Mouse (Mus musculus) CH12F3 (cell line): ENCODE measurements around the gene Slc17a7.

Source experiments
- in situ Hi-C: fragments of 300-500 bp; cut with MboI; formaldehyde crosslinking; loops from 2 replicates; pipeline ENCODE4 v1.14.3; 2020; ENCODE audit warnings: low sequenced_read_pairs

The Slc17a7 gene

DNA sequence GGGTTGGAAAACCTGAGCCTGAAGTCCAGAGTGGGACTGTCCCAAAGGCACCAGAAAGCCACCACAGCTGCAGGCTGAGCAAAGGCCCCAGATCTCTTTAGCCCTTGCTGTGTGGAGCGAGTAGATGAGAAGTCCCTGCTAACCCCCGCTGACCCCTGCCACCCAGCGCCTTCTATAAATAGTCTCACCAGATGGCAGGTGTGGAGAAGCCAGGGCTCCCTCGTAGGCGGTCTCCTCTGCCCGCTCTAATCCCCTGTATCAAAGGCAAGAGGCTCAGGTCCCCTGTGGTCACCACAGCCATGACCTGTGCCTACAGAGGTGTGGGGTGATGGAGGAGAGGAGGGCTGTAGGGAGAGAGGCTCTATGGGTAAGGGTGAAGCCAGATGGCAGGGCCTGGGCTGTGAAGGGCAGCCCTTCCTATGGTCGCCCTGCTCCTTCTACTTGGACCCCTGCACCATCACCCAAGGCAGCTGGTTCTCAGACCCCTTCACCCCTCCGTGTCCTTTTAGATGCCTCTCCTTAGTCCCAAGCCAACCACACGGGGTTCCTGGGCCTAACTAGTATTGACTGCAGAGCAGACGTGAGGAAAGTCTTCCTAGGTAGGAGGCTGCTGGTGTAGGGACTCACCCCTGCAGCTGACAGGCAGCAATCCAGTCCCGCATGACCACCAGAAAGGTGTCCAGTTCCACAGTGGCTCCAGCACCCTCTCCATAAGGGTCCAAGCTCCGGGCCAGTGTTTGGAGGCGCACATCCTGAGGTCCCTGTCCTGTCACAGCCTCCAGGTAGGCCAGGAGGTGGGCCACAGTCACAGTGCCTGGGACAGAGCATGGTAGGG is 31.8 kb downstream of the Slc17a7 start:
- in situ Hi-C loops: no loop called here

DNA sequence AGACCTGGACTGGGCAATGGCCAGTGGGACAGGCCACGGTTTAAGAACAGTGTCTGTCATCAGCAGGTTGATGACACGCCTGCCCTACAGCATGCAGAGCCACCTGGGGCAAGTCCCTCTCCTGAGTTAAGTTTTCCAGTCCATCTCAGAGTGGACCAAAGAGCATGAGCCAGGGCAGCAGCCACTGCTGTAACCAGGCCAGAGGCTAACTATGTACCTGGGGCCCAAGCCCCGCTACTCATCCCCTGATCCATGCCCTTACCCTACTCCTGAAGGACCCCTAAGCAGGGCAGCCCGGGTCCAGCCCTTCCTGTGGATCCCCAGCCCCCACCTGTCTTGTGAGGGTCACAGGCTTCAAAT is 32.4 kb downstream of the Slc17a7 start:
- in situ Hi-C loops: no loop called here

DNA sequence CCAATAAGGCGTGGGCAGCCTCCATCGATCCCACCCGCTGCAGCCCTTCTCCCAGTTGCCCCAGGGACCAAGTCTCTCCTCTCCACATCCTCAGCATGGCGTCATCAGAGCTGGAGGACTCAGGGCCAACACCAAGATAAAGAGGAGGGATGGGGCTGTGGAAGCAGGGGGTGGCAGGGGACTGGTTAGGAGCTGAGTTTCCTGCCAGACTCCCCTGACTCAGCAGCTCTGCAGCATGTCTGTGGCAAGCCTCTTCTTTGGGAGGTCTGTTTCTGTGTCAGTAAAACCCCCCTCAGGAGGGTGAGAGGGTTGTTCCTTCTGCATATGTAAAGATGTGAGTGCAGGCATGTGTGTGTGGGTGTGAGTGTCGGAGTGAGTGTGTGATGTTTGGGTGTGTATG is 33.2 kb downstream of the Slc17a7 start:
- in situ Hi-C loops: no loop called here

DNA sequence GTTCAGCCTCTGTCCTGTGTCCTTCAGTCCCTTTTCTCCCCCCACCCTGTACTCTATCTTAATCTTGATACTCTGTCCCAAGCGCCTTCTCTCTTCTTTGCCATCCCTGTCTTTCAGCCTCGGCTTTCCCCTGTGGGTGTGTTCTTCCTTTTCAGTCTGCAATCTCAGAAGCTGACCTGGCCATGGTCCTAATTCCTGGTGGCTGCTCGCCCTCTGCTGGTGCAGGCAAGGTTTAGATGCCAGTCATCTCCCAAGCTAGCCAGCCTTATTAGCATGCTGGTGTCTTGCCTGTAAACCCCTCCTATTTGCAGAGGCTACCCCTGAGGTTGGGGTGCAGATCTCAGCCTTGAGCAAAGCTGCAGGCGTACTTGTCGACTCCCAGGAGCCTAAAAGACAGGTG is 34.7 kb downstream of the Slc17a7 start:
- in situ Hi-C loops: no loop called here

DNA sequence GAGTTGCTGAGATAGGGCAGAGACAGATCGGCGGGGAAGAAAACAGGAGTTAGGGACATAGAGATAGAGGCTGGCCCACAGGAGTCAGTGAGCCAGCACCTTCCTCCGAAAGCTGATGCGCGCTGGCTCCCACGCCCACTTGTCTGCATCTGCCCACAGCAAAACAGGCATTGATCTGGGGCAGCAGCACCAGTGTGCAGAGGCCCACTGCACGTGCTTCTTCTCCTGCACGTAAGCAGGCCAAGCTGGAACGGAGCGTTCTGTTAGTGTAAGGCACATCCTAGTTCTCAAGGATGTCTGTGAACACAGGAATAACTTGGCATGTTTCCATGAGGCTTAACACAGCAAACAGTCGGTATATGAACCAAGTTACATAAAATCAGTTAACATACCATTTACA is 35.2 kb downstream of the Slc17a7 start:
- in situ Hi-C loops: no loop called here

DNA sequence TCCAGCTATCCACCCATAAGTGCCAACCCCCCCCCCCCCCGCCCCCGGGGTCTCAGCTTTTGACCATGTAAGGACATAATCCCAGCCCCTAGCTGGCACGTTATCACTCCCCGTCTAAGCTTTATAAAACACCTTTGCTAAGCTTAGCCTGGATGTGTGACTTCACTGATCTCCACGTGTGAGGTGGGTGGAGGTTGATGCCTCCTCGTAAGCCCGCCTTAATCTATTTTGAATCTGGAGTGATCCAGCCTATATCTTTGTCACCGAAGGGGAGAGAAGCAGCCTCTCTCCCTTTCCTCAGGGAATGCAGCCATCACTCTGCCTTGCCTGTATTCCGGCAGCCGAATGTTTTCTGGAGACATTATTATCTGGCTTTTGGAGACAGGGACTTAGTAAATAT is 38.9 kb downstream of the Slc17a7 start:
- in situ Hi-C loops: no loop called here

DNA sequence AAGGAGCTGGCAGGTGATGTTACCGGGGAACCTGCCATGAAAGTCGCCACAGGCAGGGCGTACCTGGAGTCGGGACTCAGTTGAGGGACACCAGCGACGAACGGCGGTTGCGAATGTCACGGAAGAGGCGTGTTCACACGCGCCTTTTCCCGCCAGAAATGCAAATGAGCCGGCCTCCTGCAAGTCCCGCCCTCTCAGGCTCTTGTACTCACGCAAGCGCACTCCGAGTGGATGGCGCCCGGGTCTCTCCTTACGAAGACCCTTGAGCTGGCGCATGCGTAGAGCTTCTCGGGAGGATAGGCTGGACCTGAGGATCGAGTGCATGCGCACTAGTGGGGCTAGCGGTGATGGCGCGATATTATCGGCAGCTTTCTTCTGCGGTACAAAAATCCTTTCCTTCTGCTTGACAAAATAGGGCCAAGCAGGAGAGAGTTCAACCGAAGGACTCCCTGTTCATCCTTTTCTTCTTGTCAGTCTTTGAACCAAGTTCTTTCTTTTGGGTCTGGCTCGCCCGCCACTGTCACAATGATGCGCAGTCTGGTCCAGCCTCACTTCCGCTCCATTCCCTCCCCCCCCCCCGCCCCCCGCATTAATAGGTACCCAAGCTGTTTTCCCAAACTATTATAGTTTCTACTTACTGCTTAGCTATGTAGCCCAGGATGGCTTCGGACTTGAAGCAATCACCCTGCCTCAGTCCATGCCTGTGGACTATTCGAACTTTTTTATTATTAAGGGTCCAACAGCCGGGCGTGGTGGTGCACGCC is 40.8 kb downstream of the Slc17a7 start, which contains the start of gene Ccdc155:
Ccdc155 (minus strand) TSS at position 513 of the 764 bp plus-strand sequence.
- in situ Hi-C loops: no loop called here

DNA sequence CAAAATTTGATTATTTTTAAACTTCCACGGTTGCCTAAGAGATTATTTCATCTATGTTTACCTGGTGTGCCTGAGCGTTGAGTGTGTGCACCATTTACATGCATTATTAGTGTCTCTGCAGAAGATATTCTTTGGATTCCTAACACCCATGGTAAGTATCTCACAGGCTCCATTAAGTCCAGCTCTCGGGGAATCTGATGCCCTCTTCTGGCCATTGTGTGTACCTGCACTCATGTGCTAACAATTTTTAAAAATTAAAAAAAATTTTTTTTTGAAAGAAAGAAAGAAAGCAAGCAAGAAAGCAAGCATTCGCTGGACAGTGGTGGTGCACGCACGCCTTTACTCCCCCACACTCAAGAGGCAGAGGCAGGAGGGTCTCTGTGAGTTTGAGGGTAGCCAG is 44.5 kb downstream of the Slc17a7 start:
- in situ Hi-C loops: no loop called here

DNA sequence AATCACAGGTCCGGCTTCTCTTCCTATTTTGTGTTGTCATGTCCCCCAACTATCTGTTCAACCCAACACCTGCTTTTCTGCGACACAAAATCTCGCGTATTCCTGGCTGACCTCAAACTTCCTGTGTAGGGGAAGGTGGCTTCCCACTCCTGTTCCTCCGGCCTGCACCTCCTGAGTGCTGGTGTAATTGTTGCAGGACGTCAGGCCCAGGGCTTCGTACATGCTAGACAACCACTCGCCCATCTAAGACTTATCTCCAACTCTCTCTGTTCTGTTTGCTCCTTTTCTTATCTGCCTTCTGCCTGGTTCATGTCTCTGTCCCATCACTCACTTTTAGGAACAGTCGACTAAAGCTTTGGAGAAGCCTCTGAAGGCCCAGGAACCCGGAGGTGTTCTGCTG is 47.3 kb downstream of the Slc17a7 start:
- in situ Hi-C loops: no loop called here

DNA sequence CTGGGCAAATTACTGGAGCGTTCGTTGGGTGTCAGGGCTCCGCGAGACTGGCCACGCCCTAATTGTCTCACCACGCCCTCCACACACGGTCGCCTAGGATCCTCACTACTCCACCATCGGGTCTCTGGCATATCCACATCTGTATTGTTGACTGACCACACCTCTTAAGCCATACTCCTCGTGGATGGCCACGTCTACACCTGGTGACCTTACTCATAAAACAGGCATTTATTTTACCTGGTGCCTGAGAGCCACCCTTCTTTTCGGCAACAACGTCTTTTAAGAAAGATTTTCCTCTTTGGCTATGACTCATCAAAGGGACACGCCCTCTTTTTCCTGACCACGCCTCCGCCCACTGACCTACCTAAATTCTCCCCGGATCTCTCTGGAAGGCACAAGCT is 48.1 kb downstream of the Slc17a7 start, which contains the start of gene Dkkl1:
Dkkl1 (minus strand) TSS at position 297 of the 401 bp plus-strand sequence.
- in situ Hi-C loops: no loop called here

DNA sequence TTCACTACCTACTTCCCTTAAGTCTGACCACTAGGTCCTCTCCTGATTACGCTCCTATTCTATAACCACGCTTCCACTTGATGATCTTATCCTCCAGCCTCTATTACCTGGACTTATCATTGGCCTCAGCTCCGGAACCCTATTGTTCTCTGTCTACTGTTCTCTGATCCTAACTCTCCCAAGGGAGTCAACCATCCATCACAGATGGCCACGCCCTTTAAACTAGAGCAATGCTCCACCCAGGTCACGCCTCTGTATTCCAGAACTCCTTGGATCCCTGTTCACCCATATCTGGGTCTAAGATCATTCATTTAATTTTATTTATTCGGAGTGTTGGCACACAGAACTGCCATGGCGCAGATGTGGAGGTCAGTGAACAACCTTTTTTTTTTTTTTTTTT is 48.6 kb downstream of the Slc17a7 start:
- in situ Hi-C loops: no loop called here

DNA sequence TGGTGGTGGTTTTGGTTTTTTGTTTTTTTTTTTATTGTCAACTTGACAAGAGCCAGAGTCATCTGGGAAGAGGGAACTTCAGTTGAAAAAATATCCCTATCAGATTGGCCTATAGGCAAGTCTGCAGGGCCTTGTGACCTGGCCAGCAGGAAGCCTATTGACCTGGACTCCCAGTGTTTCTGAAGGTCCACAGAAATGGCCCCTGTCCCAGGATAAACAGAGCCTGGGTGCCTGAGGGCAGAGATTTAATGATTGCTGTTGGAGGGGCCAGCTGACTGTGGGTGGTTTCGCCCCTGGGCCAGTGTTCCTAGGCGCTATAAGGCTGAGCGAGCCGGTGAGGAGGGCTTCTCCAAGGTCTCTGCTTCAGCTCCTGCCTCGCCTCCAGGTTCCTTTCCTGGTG is 50.0 kb downstream of the Slc17a7 start:
- in situ Hi-C loops: no loop called here

DNA sequence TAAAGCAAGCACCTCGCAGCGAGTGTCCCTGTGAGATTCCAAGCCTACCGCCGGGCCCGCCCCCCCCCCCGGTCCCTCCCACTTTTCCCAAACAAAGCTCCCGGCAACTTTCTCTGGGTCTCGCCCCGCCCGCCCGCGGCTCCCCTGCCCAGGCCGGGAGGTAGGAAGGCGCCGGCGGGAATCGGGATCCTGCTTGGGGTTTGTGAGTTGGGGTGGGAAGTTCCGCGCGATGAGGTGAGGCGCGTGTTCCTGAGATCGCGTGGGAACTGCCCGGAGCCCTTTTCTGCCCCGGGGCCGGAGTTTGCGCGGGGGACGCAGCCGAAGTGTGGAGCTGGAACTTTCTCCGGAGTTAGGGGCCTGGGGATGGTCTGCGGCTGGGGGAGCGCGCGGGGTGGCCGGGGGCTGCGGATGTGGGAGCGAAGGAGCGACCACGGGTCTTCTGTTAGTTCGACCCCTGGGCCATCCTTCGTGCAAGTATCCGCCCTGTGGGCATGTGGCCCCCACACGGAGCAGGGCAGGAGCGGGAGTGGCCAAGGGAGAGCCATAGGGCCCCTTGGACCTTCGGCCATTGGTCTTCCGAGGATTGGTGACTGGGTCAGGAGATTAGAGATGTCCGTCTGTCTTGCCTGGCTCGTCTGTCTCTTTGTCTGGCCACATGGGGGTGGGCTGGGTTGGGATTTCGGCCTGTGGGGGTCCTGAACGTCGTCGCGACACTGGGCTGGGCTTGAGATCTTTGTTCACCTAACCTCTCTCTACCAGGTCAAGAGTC is 52.1 kb downstream of the Slc17a7 start, which contains the start of gene Tead2:
Tead2 (plus strand) TSS at position 81 of the 769 bp plus-strand sequence.
- in situ Hi-C loops: no loop called here

DNA sequence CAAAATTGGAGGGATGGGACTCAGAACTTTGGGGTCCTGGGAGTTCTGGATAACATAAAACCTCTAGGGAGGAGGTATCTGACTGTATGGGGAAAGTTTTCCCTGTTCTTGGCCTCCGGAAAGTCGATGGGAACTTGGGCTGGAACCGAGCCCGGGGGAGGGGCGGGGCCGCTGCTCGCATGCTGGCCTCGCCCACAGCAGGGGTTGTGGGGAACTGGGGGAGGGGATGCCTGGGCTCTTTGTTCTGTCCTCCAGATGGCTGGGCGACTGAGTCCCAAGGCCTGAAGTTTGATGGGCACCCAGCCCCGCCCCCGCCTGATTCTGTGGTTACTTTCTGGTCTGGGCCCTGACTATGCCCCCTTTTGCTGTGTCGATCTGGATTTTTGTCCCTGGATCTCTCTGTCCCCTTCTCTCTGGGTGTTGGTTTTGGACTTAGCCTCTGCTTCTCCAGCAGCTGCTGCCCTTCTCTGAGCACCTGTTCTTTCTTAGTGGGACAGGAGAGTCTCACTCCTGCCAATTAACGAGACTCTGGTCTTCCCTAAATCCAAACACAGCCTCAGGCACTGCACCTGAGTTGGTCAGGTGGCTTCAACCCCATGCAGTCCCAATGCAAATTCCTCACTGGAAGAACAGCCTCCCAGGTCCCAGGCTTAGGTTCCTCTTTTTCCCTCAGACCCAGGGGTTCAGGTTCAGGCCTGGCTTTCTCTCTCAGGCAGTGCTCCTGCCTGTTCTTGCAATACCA is 52.9 kb downstream of the Slc17a7 start:
- in situ Hi-C loops: no loop called here

DNA sequence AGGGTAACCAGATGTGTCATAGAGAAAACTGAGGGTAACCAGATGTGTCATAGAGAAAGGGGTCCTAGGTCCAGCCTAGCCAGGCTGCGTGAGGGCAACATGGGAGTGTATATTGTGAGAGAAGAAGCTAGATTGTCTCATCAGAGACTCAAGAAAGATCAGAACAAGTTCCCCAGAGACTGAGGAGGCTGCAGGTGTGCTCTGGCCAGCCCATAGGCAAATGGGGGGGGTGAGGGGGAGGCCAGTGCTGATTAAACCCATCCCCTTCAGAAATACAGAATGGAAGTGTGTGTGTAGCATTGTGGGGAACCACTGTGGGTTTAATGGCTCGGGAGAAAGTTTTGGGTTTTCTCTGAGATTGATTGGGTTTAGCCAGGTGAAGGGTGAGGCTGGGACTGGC is 57.9 kb downstream of the Slc17a7 start:
- in situ Hi-C loops: no loop called here

DNA sequence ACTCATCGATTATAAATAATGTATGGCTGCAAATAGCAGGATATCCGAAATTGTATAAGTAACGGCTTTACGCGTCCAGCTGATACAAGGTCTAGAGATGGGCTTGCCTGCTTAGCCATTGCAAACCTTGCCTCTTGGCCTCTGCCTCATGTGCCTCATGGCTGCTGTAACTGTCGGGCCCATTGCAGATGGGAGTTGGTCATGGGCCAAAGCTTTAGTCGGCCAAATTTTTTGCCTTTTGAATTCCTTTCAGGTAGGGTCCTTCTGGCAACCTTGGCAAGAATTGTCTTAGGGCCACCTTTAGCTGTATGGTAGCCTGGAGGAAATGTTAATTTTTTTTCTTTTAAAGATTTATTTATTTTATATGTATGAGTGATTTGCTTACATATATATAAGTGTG is 61.1 kb downstream of the Slc17a7 start:
- in situ Hi-C loops: no loop called here
